Mouse (Mus musculus) liver, adult 2 months (tissue): ENCODE data around the gene Slc36a3. TPM values are rescaled to one million over a fixed set of nuclear protein-coding genes. Genes with fewer than 3 reads are reported as not detected.

ENCODE experiments used
- DNase-seq: peaks from one replicate; pipeline ENCODE4 v3.0.0-alpha.2; 2011; ENCODE audit warnings: low read depth, low spot score; ENCODE audit errors: extremely low read depth
- H3K27ac ChIP-seq: fragments of 200-500 bp; replicated peaks from 2 replicates; pipeline ENCODE4 v1.5.1; 2012; ENCODE audit warnings: low read depth, mild to moderate bottlenecking, control low read depth, inconsistent platforms, low read length; ENCODE audit not compliant: insufficient read depth
- H3K27me3 ChIP-seq: fragments of 200-500 bp; 2 replicates; pipeline ENCODE4 v1.6.1; 2012; ENCODE audit warnings: mild to moderate bottlenecking, moderate library complexity, low read length, inconsistent platforms; ENCODE audit not compliant: control insufficient read depth, insufficient read depth
- H3K36me3 ChIP-seq: fragments of 200-500 bp; 2 replicates; pipeline ENCODE4 v1.6.1; 2012; ENCODE audit warnings: low read length, inconsistent platforms; ENCODE audit not compliant: control insufficient read depth, insufficient read depth
- H3K4me1 ChIP-seq: fragments of 200-500 bp; 2 replicates; pipeline ENCODE4 v1.6.1; 2011; ENCODE audit warnings: low read length; ENCODE audit not compliant: control insufficient read depth, insufficient read depth
- H3K4me3 ChIP-seq: fragments of 200-500 bp; 2 replicates; pipeline ENCODE4 v1.5.1; 2011; ENCODE audit warnings: low read depth, mild to moderate bottlenecking, control low read depth, low read length, moderate library complexity; ENCODE audit not compliant: insufficient read depth
- H3K79me2 ChIP-seq: fragments of 200-500 bp; 2 replicates; pipeline ENCODE4 v1.6.1; 2012; ENCODE audit warnings: inconsistent platforms, mild to moderate bottlenecking, low read length, moderate library complexity; ENCODE audit not compliant: control insufficient read depth, insufficient read depth
- H3K9ac ChIP-seq: fragments of 200-500 bp; 2 replicates; pipeline ENCODE4 v1.6.1; 2012; ENCODE audit warnings: low read depth, mild to moderate bottlenecking, control low read depth, inconsistent platforms, low read length
- CTCF ChIP-seq: fragments of 200-500 bp; IDR thresholded peaks from 2 replicates; pipeline ENCODE4 v1.5.1; 2011; ENCODE audit warnings: low read depth, low read length, control low read depth
- POLR2A ChIP-seq: fragments of 200-500 bp; IDR thresholded peaks from 2 replicates; pipeline ENCODE4 v1.6.1; 2011; ENCODE audit warnings: low read length, control low read depth; ENCODE audit not compliant: insufficient read depth; ENCODE audit errors: extremely low read depth
- WGBS: fragments of 180-500 bp; shearing (Covaris S2); methylation state at CpG from one replicate; pipeline ENCODE4 v1.1.7; 2018; 5-methylcytosine and 5-hydroxymethylcytosine counted together
- polyA plus RNA-seq: library from polyadenylated mRNA; depleted of rRNA; stranded (reverse); fragments of >200 nt; gene quantifications from 2 replicates; pipeline ENCODE4 v1.2.3, GENCODE M21; 2012
- total RNA-seq: library from RNA; depleted of rRNA; stranded (reverse); fragments of >200 nt; gene quantifications from 2 replicates; pipeline ENCODE4 v1.2.3, GENCODE M21; 2014

Gene Slc36a3
- total and polyA plus RNA-seq, 2 experiments, result 0.05 TPM; not detected in 1

GRCm38 (mm10) chr11:55141502-55141901 lies 10.0 kb downstream of the Slc36a3 start:
- Histone ChIP-seq H3K9ac (no peak overlapping the region), H3K27me3 (no peaks in the 10 kb centered on the region; the same call in 1 of the 2 replicates), H3K36me3 (no peaks in the 10 kb centered on the region), H3K79me2 (no peaks in the 10 kb centered on the region), H3K27ac (no peak overlapping the region), H3K4me1 (no peaks in the 10 kb centered on the region), H3K4me3 (no peak overlapping the region)
- no peak for DNase-seq
- WGBS, result 89% methylated on average over 4 of the region's 4 CpGs
- TF ChIP-seq POLR2A (no peak), CTCF (no peak)

DNA sequence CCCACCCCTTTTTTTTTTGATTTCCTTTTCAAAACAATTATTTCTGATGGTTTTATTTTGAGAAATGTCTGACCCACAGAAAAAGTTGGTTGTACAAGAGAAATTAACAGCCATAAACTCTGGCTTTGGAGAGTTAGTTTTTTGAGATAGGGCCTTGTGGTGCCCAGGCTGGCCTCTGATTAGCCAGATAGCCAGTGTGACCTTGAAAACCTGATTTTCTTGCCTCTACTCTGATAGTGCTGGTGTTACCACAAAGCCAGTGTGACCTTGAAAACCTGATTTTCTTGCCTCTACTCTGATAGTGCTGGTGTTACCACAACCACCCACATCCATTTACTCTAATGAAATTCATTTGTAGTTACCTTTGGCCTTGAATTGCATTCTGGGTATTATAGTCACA lies 13.9 kb downstream of the Slc36a3 start:
- H3K27me3 ChIP-seq, result no peaks in the 10 kb centered on the region; the same call in 1 of the 2 replicates
- TF ChIP-seq POLR2A, result no peak
- no peak for TF ChIP-seq CTCF
- H3K36me3 ChIP-seq, result no peaks in the 10 kb centered on the region
- no peaks in the 10 kb centered on the region for H3K79me2 ChIP-seq
- no peak overlapping the region for H3K9ac ChIP-seq
- no peak overlapping the region for H3K27ac ChIP-seq
- DNase-seq, result no peak
- no peak overlapping the region for H3K4me3 ChIP-seq
- H3K4me1 ChIP-seq, result no peaks in the 10 kb centered on the region

GRCm38 (mm10) chr11:55136770-55137547 lies 14.5 kb downstream of the Slc36a3 start:
- Histone ChIP-seq H3K4me3 (no peak overlapping the region; the same call in 1 of the 2 replicates), H3K9ac (no peak overlapping the region), H3K36me3 (no peaks in the 10 kb centered on the region), H3K4me1 (no peaks in the 10 kb centered on the region), H3K27me3 (no peaks in the 10 kb centered on the region; the same call in 1 of the 2 replicates), H3K27ac (no peak overlapping the region), H3K79me2 (no peaks in the 10 kb centered on the region)
- TF ChIP-seq POLR2A (no peak), CTCF (no peak)
- 83% methylated on average over 15 of the region's 15 CpGs for WGBS
- DNase-seq, result no peak

- Histone ChIP-seq H3K4me1 (no peaks in the 10 kb centered on the region), H3K36me3 (no peaks in the 10 kb centered on the region), H3K27ac (no peak overlapping the region), H3K9ac (no peak overlapping the region), H3K27me3 (no peaks in the 10 kb centered on the region), H3K4me3 (no peak overlapping the region), H3K79me2 (no peaks in the 10 kb centered on the region)
- 84% methylated on average over 5 of the region's 5 CpGs for WGBS
- no peak for TF ChIP-seq POLR2A
- TF ChIP-seq CTCF, result no peak
- DNase-seq, result no peak
Measured at GRCm38 (mm10) chr11:55134871-55135270, 16.6 kb downstream of the Slc36a3 start.

DNA sequence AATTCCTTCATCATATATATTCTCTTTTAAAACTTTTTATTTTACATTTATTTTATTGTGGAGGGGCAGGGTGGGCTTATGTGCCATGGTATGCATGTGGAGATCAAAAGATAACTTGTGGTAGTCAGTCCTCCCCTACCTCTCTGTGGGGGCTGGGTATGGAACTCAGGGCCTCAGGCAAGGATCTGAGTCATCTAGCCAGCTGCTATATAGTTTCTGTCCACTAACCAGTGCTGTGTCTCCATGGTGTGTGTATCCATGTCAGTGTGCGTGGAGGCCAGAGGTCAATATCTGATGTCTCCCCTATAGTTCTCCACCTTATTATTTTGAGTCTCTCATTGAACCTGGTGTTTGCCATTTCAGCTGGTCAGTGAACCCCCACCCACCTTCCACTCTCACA lies 17.1 kb downstream of the Slc36a3 start:
- Histone ChIP-seq H3K27me3 (no peaks in the 10 kb centered on the region), H3K4me1 (no peaks in the 10 kb centered on the region), H3K36me3 (no peaks in the 10 kb centered on the region), H3K27ac (no peak overlapping the region), H3K4me3 (no peak overlapping the region), H3K79me2 (no peaks in the 10 kb centered on the region), H3K9ac (no peak overlapping the region)
- TF ChIP-seq CTCF, result no peak
- DNase-seq, result no peak
- 100% methylated on average over 1 of the region's 1 CpGs for WGBS

- Histone ChIP-seq H3K27ac (no peak overlapping the region), H3K27me3 (no peaks in the 10 kb centered on the region), H3K79me2 (no peaks in the 10 kb centered on the region), H3K9ac (no peak overlapping the region), H3K4me1 (no peaks in the 10 kb centered on the region), H3K36me3 (no peaks in the 10 kb centered on the region), H3K4me3 (no peak overlapping the region)
- WGBS, result 98% methylated on average over 1 of the region's 1 CpGs
- DNase-seq, result no peak
- TF ChIP-seq CTCF (no peak), POLR2A (no peak)
Measured at GRCm38 (mm10) chr11:55133204-55133603, 18.3 kb downstream of the Slc36a3 start.
